Mouse (Mus musculus) stomach, postnatal 0 days (tissue): ENCODE measurements at regions not wholly inside any gene's neighbourhood (a gene's known extent, or its start where the extent isn't known, plus 50 kb on each side); places are given as distances from the start of the nearest gene placed in this dataset.

Experiments
- CTCF ChIP-seq: IDR thresholded peaks from 2 replicates; pipeline ENCODE4 v1.5.1; 2016; ENCODE audit warnings: antibody characterized with exemption, low read depth, mild to moderate bottlenecking, moderate library complexity
- EP300 ChIP-seq: optimal IDR thresholded peaks from 2 replicates; pipeline ENCODE3; 2016; ENCODE audit warnings: antibody characterized with exemption

GRCm38 (mm10) chr13:15950885-15951610 is 60.6 kb upstream of the Inhba start:
- TF ChIP-seq CTCF (no peak), EP300 (no peak)
